Mouse (Mus musculus) hindbrain, embryonic 12.5 days (tissue): ENCODE measurements around the gene Fis1. TPM values are rescaled to one million over a fixed set of nuclear protein-coding genes. Genes with fewer than 3 reads are reported as not detected.
A peak's percentile ranks its signal among the peaks of the same experiment; 100 is the strongest.
"Not testable (repeated sequence)": the region's sequence is repeated elsewhere in the genome, so short reads cannot be mapped to it uniquely, and the experiment has no call there.

Source experiments
- ATAC-seq: fragments of 200-750 bp; cut with Nextera tagmentation; 2 replicates; pipeline ENCODE4 v1.8.0; 2017; ENCODE audit warnings: moderate TSS enrichment; ENCODE audit not compliant: low FRiP score
- H3K27ac ChIP-seq: fragments of 300-500 bp; sonication (generic); 2 replicates; pipeline ENCODE4 v1.5.1; 2016; ENCODE audit warnings: mild to moderate bottlenecking
- H3K27me3 ChIP-seq: fragments of 300-500 bp; sonication (generic); 2 replicates; pipeline ENCODE4 v1.6.1; 2016; ENCODE audit warnings: mild to moderate bottlenecking
- H3K36me3 ChIP-seq: fragments of 300-500 bp; sonication (generic); 2 replicates; pipeline ENCODE4 v1.6.1; 2016; ENCODE audit warnings: mild to moderate bottlenecking
- H3K4me1 ChIP-seq: fragments of 300-500 bp; sonication (generic); 2 replicates; pipeline ENCODE4 v1.6.1; 2016
- H3K4me2 ChIP-seq: fragments of 300-500 bp; sonication (generic); replicated peaks from 2 replicates; pipeline ENCODE4 v1.6.1; 2016; ENCODE audit warnings: mild to moderate bottlenecking
- H3K4me3 ChIP-seq: fragments of 300-500 bp; sonication (generic); 2 replicates; pipeline ENCODE4 v1.5.1; 2016; ENCODE audit warnings: mild to moderate bottlenecking
- H3K9ac ChIP-seq: fragments of 300-500 bp; sonication (generic); 2 replicates; pipeline ENCODE4 v1.6.1; 2016; ENCODE audit warnings: mild to moderate bottlenecking, moderate library complexity
- H3K9me3 ChIP-seq: fragments of 300-500 bp; sonication (generic); replicated peaks from 2 replicates; pipeline ENCODE4 v1.6.1; 2016; ENCODE audit warnings: mild to moderate bottlenecking
- WGBS: fragments of 180-500 bp; shearing (Covaris S2); methylation state at CpG from one replicate; pipeline ENCODE4 v1.1.7; 2016; 5-methylcytosine and 5-hydroxymethylcytosine counted together
- polyA plus RNA-seq: library from polyadenylated mRNA; unstranded; fragments of >200 nt; fragmentation: Nextera tagmentation; extraction: Ambion mirVana; gene quantifications from 2 replicates; pipeline ENCODE4 v1.2.1, GENCODE M21; 2016

Gene Fis1
- polyA plus RNA-seq, 1 experiment from 2014 or later: 324 TPM

GRCm38 (mm10) chr5:136923751-136924478 lies 29.2 kb upstream of the Fis1 start:
- Histone ChIP-seq H3K36me3 (0 out of 2 replicates have a peak, but pooled peaks cover 4% of the 10 kb centered on the region), H3K4me1 (peaks cover 7% of the 10 kb centered on the region), H3K27ac (no peak overlapping the region), H3K9me3 (no peaks in the 10 kb centered on the region), H3K4me2 (no peak overlapping the region), H3K27me3 (0 out of 2 replicates have a peak, but pooled peaks cover 3% of the 10 kb centered on the region), H3K9ac (no peak overlapping the region), H3K4me3 (no peak overlapping the region)
- WGBS: 69% methylated on average over 7 of the region's 7 CpGs
- no peak for ATAC-seq

GRCm38 (mm10) chr5:136929073-136929472 lies 24.0 kb upstream of the Fis1 start:
- no peaks in the 10 kb centered on the region for H3K27me3 ChIP-seq
- 0 out of 2 replicates have a peak, but pooled peaks cover 4% of the 10 kb centered on the region for H3K36me3 ChIP-seq
- H3K9me3 ChIP-seq: no peaks in the 10 kb centered on the region
- H3K4me1 ChIP-seq: 0 out of 2 replicates have a peak, but pooled peaks cover 3% of the 10 kb centered on the region
- no peak overlapping the region for H3K9ac ChIP-seq
- 16% methylated on average over 4 of the region's 4 CpGs for WGBS
- H3K4me2 ChIP-seq: no peak overlapping the region
- H3K4me3 ChIP-seq: no peak overlapping the region
- peak; percentile 58; the same call in 1 of the 2 replicates for ATAC-seq
- no peak overlapping the region for H3K27ac ChIP-seq

- Histone ChIP-seq H3K4me2 (no peak overlapping the region), H3K27me3 (no peaks in the 10 kb centered on the region), H3K4me1 (0 out of 2 replicates have a peak, but pooled peaks cover 3% of the 10 kb centered on the region), H3K4me3 (no peak overlapping the region), H3K36me3 (no peaks in the 10 kb centered on the region), H3K9ac (no peak overlapping the region), H3K27ac (no peak overlapping the region), H3K9me3 (no peaks in the 10 kb centered on the region)
- ATAC-seq: no peak
- WGBS: 77% methylated on average over 14 of the region's 14 CpGs
Measured at GRCm38 (mm10) chr5:136931896-136932295, 21.2 kb upstream of the Fis1 start.

- 78% methylated on average over 5 of the region's 5 CpGs for WGBS
- no peak for ATAC-seq
- no peaks in the 10 kb centered on the region for H3K27me3 ChIP-seq
- no peak overlapping the region for H3K27ac ChIP-seq
- 0 out of 2 replicates have a peak, but pooled peaks cover 3% of the 10 kb centered on the region for H3K4me1 ChIP-seq
- no peaks in the 10 kb centered on the region for H3K9me3 ChIP-seq
- H3K4me3 ChIP-seq: no peak overlapping the region
- H3K4me2 ChIP-seq: no peak overlapping the region
- no peaks in the 10 kb centered on the region for H3K36me3 ChIP-seq
- no peak overlapping the region for H3K9ac ChIP-seq
Measured at GRCm38 (mm10) chr5:136932956-136933355, 20.1 kb upstream of the Fis1 start.

- no peak overlapping the region for H3K4me3 ChIP-seq
- no peak overlapping the region for H3K9ac ChIP-seq
- H3K4me1 ChIP-seq: 0 out of 2 replicates have a peak, but pooled peaks cover 3% of the 10 kb centered on the region
- no peaks in the 10 kb centered on the region for H3K9me3 ChIP-seq
- H3K27me3 ChIP-seq: no peaks in the 10 kb centered on the region
- no peaks in the 10 kb centered on the region for H3K36me3 ChIP-seq
- WGBS: 88% methylated on average over 6 of the region's 6 CpGs
- no peak overlapping the region for H3K27ac ChIP-seq
- ATAC-seq: no peak
- no peak overlapping the region for H3K4me2 ChIP-seq
Measured at GRCm38 (mm10) chr5:136933930-136934329, 19.1 kb upstream of the Fis1 start.

GRCm38 (mm10) chr5:136935905-136936695 lies 17.0 kb upstream of the Fis1 start:
- Histone ChIP-seq H3K9me3 (no peaks in the 10 kb centered on the region), H3K4me2 (no peak overlapping the region), H3K4me3 (no peak overlapping the region), H3K9ac (no peak overlapping the region), H3K36me3 (no peaks in the 10 kb centered on the region), H3K27ac (no peak overlapping the region), H3K27me3 (no peaks in the 10 kb centered on the region), H3K4me1 (no peaks in the 10 kb centered on the region)
- WGBS: 73% methylated on average over 7 of the region's 7 CpGs
- no peak for ATAC-seq

GRCm38 (mm10) chr5:136936750-136937149 lies 16.3 kb upstream of the Fis1 start:
- H3K9me3 ChIP-seq: no peaks in the 10 kb centered on the region
- no peak overlapping the region for H3K27ac ChIP-seq
- H3K27me3 ChIP-seq: no peaks in the 10 kb centered on the region
- H3K36me3 ChIP-seq: no peaks in the 10 kb centered on the region
- ATAC-seq: no peak
- H3K9ac ChIP-seq: no peak overlapping the region
- no peak overlapping the region for H3K4me2 ChIP-seq
- WGBS: 87% methylated on average over 6 of the region's 6 CpGs
- no peaks in the 10 kb centered on the region for H3K4me1 ChIP-seq
- no peak overlapping the region for H3K4me3 ChIP-seq

GRCm38 (mm10) chr5:136937621-136938020 lies 15.5 kb upstream of the Fis1 start:
- no peaks in the 10 kb centered on the region for H3K27me3 ChIP-seq
- H3K27ac ChIP-seq: no peak overlapping the region
- no peaks in the 10 kb centered on the region for H3K36me3 ChIP-seq
- no peak for ATAC-seq
- H3K9ac ChIP-seq: no peak overlapping the region
- H3K9me3 ChIP-seq: no peaks in the 10 kb centered on the region
- 94% methylated on average over 5 of the region's 5 CpGs for WGBS
- no peak overlapping the region for H3K4me3 ChIP-seq
- H3K4me2 ChIP-seq: no peak overlapping the region
- no peaks in the 10 kb centered on the region for H3K4me1 ChIP-seq

- H3K36me3 ChIP-seq: no peaks in the 10 kb centered on the region
Measured at GRCm38 (mm10) chr5:136939284-136939683, 13.8 kb upstream of the Fis1 start.

GRCm38 (mm10) chr5:136940029-136940428 lies 13.0 kb upstream of the Fis1 start:
- not testable (repeated sequence) for H3K4me1 ChIP-seq, H3K27ac ChIP-seq, ATAC-seq, H3K4me3 ChIP-seq, H3K9me3 ChIP-seq, H3K9ac ChIP-seq, H3K4me2 ChIP-seq, H3K36me3 ChIP-seq, H3K27me3 ChIP-seq
- 91% methylated on average over 6 of the region's 6 CpGs for WGBS

More at GRCm38 (mm10) chr5:136939284-136939683, 13.8 kb upstream of the Fis1 start:
- Histone ChIP-seq H3K4me1 (no peaks in the 10 kb centered on the region), H3K27ac (no peak overlapping the region), H3K9ac (no peak overlapping the region), H3K27me3 (no peaks in the 10 kb centered on the region), H3K4me3 (no peak overlapping the region), H3K4me2 (no peak overlapping the region), H3K9me3 (no peaks in the 10 kb centered on the region)
- no peak for ATAC-seq
- WGBS: 67% methylated on average over 7 of the region's 7 CpGs

GRCm38 (mm10) chr5:136940845-136941560 lies 12.1 kb upstream of the Fis1 start:
- Histone ChIP-seq H3K27ac (no peak overlapping the region), H3K27me3 (no peaks in the 10 kb centered on the region), H3K9me3 (no peaks in the 10 kb centered on the region), H3K36me3 (no peaks in the 10 kb centered on the region), H3K4me2 (no peak overlapping the region), H3K4me1 (no peaks in the 10 kb centered on the region), H3K4me3 (no peak overlapping the region), H3K9ac (no peak overlapping the region)
- 89% methylated on average over 12 of the region's 12 CpGs for WGBS
- no peak for ATAC-seq

GRCm38 (mm10) chr5:136942781-136943180 lies 10.3 kb upstream of the Fis1 start:
- Histone ChIP-seq H3K27me3 (no peaks in the 10 kb centered on the region), H3K9ac (no peak overlapping the region), H3K4me3 (no peak overlapping the region), H3K36me3 (no peaks in the 10 kb centered on the region), H3K27ac (no peak overlapping the region), H3K4me2 (no peak overlapping the region), H3K9me3 (no peaks in the 10 kb centered on the region), H3K4me1 (no peaks in the 10 kb centered on the region)
- 83% methylated on average over 3 of the region's 3 CpGs for WGBS
- no peak for ATAC-seq
